Mouse (Mus musculus) hindbrain, postnatal 0 days (tissue): ENCODE measurements around the gene Cacng3. TPM values are rescaled to one million over a fixed set of nuclear protein-coding genes. Genes with fewer than 3 reads are reported as not detected.

Source experiments
- ATAC-seq: fragments of 200-750 bp; cut with Nextera tagmentation; 2 replicates; pipeline ENCODE4 v1.8.0; 2017; ENCODE audit warnings: mild to moderate bottlenecking, moderate TSS enrichment, moderate library complexity
- DNase-seq: peaks from one replicate; pipeline ENCODE4 v3.0.0-alpha.2; 2015; ENCODE audit warnings: low spot score
- H3K27ac ChIP-seq: fragments of 300-500 bp; sonication (generic); 2 replicates; pipeline ENCODE4 v1.5.1; 2014; ENCODE audit warnings: mild to moderate bottlenecking
- H3K27me3 ChIP-seq: fragments of 300-500 bp; sonication (generic); 2 replicates; pipeline ENCODE4 v1.6.1; 2014; ENCODE audit warnings: low read length, mixed read lengths; ENCODE audit not compliant: insufficient read depth
- H3K36me3 ChIP-seq: fragments of 300-500 bp; sonication (generic); 2 replicates; pipeline ENCODE4 v1.6.1; 2014; ENCODE audit warnings: low read length, mixed read lengths; ENCODE audit not compliant: insufficient read depth
- H3K4me1 ChIP-seq: fragments of 300-500 bp; sonication (generic); 2 replicates; pipeline ENCODE4 v1.6.1; 2014; ENCODE audit warnings: antibody characterized with exemption, low read length, mixed read lengths; ENCODE audit not compliant: insufficient read depth
- H3K4me2 ChIP-seq: fragments of 300-500 bp; sonication (generic); 2 replicates; pipeline ENCODE4 v1.6.1; 2014; ENCODE audit warnings: low read depth, mild to moderate bottlenecking, low read length, moderate library complexity, mixed read lengths
- H3K4me3 ChIP-seq: fragments of 300-500 bp; sonication (generic); 2 replicates; pipeline ENCODE4 v1.5.1; 2014; ENCODE audit warnings: low read length
- H3K9ac ChIP-seq: fragments of 300-500 bp; sonication (generic); replicated peaks from 2 replicates; pipeline ENCODE4 v1.6.1; 2014; ENCODE audit warnings: mild to moderate bottlenecking, low read length, moderate library complexity, mixed read lengths
- H3K9me3 ChIP-seq: fragments of 300-500 bp; sonication (generic); 2 replicates; pipeline ENCODE4 v1.6.1; 2016; ENCODE audit warnings: low read length, mixed read lengths
- CTCF ChIP-seq: IDR thresholded peaks from 2 replicates; pipeline ENCODE4 v1.5.1; 2016; ENCODE audit warnings: antibody characterized with exemption, control low read depth, low read depth
- WGBS: fragments of 180-500 bp; shearing (Covaris S2); extraction: QIAGEN DNeasy Blood & Tissue Kit; methylation state at CpG from one replicate; pipeline ENCODE4 v1.1.7; 2014; 5-methylcytosine and 5-hydroxymethylcytosine counted together
- polyA plus RNA-seq: library from polyadenylated mRNA; unstranded; fragments of >200 nt; fragmentation: Nextera tagmentation; extraction: Ambion mirVana; gene quantifications from 2 replicates; pipeline ENCODE4 v1.2.1, GENCODE M21; 2015
- total RNA-seq: library from RNA; depleted of rRNA; stranded (reverse); fragments of >200 nt; gene quantifications from 2 replicates; pipeline ENCODE4 v1.2.3, GENCODE M21; 2014; rRNA removed

The Cacng3 gene
- total RNA-seq (11.2 and 17.2 TPM in 2 replicates), polyA plus RNA-seq (22.0 and 28.5 TPM in 2 replicates)

DNA sequence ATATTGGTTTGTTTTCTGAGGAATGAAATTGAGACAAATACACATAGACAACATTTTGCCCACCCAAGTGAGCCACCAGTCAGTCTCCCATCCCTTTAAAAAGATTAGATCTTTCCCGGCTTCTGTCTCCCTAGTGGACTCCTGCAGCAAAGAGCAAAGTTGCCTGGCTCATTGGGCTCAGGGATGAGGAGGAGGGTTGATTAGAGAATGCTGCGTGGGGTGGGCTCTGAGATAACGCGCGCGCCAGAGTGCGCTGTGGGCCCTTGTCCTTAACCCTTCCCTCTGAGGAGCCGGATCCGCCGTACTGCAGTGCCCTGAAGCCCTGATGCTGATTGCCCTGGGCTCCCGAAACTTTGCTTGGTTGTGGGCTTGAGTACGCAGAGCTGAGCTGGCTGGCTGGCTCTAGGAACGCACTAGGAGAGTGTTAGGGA lies at the start of gene Cacng3:
TSS of gene Cacng3 (plus strand) at position 51 of the 431 bp plus-strand sequence.
- H3K27ac ChIP-seq = peak within 1 kb of the TSS; percentile 65
- no peaks in the 10 kb centered on the region; the same call in 1 of the 2 replicates for H3K4me1 ChIP-seq
- DNase-seq = no peak
- H3K9me3 ChIP-seq = no peaks in the 10 kb centered on the region
- peak within 1 kb of the TSS; percentile 43 for H3K4me3 ChIP-seq
- no peak for ATAC-seq
- H3K4me2 ChIP-seq = peak within 1 kb of the TSS; percentile 68
- peak within 1 kb of the TSS; percentile 48 for H3K9ac ChIP-seq
- H3K36me3 ChIP-seq = no peaks in the 10 kb centered on the region
- no peak; the same call in 1 of the 2 replicates for TF ChIP-seq CTCF
- 7% methylated on average over 13 of the region's 13 CpGs for WGBS
- H3K27me3 ChIP-seq = no peaks in the 10 kb centered on the region

DNA sequence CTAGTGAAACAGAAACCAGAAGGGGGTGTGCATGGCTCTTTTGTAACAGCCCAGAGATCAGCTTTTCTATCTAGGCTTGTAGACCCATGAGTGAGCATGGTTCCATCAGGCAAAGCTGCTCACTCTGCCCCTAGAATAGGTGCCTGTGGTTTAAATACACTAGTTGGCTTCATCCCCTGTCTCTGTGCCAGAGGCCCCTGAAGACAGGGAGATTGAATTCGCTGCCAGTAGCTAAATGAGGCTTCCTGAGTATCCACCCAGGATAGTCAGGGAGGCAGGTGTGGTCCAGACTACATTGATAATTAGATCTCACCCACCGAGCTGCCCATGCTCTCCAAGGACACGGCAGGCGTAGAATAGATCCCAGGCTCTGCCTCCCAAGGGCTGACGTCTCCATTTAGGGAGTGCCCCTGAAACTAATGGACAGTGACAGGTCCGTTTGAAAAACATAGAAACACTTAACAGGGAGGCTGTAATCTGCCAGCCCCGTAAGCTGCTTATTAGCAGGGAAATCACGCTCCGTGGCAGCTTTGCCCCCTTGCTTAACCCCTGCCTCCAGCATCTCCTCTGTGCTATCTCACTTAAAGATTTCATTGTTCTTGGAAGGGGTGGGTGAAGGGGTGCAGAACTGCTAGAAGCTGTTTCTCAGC lies 48.0 kb upstream of the Cacng3 start:
- no peak overlapping the region for H3K4me3 ChIP-seq
- no peak overlapping the region for H3K9ac ChIP-seq
- peak overlapping the region; percentile 34 for H3K27ac ChIP-seq
- DNase-seq = peak; percentile 73
- TF ChIP-seq CTCF = no peak
- H3K36me3 ChIP-seq = no peaks in the 10 kb centered on the region
- ATAC-seq = peak; percentile 81
- H3K27me3 ChIP-seq = no peaks in the 10 kb centered on the region
- peaks cover 7% of the 10 kb centered on the region for H3K4me1 ChIP-seq
- 22% methylated on average over 9 of the region's 9 CpGs for WGBS
- H3K9me3 ChIP-seq = no peaks in the 10 kb centered on the region
- H3K4me2 ChIP-seq = peak overlapping the region; percentile 6; the same call in 1 of the 2 replicates

GRCm38 (mm10) chr7:122623753-122624152 lies 46.5 kb upstream of the Cacng3 start:
- WGBS = 71% methylated on average over 1 of the region's 1 CpGs

DNA sequence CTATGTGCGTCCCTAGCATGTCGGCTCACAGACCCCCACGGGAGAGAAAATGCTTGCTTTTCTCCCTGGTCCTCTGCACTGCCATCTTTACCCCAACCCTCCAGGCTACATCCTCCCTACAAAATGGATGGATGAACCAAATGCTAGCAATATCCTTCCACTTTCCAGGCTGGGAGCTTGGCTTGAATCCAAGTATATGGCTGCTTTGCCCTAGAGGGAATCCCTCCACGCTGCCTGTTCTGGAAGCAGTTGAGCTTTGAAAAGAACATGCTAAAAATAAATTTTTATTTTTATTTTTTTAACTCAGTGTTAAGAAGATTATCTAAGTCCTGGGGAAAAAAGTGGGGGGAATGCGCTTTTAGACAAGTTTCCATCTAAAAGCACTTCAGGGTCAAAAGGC lies 42.2 kb upstream of the Cacng3 start:
- H3K4me3 ChIP-seq = no peak overlapping the region
- H3K27ac ChIP-seq = no peak overlapping the region
- H3K4me2 ChIP-seq = no peak overlapping the region
- 86% methylated on average over 5 of the region's 5 CpGs for WGBS
- H3K9me3 ChIP-seq = no peaks in the 10 kb centered on the region
- TF ChIP-seq CTCF = no peak
- no peaks in the 10 kb centered on the region for H3K36me3 ChIP-seq
- peak; percentile 28 for DNase-seq
- ATAC-seq = no peak
- no peaks in the 10 kb centered on the region for H3K27me3 ChIP-seq
- H3K9ac ChIP-seq = no peak overlapping the region
- no peaks in the 10 kb centered on the region; the same call in 1 of the 2 replicates for H3K4me1 ChIP-seq

More at GRCm38 (mm10) chr7:122623753-122624152, 46.5 kb upstream of the Cacng3 start:
- no peak overlapping the region for H3K4me3 ChIP-seq
- H3K36me3 ChIP-seq = no peaks in the 10 kb centered on the region
- DNase-seq (no peak), ATAC-seq (no peak)
- H3K27ac ChIP-seq = no peak overlapping the region
- H3K9me3 ChIP-seq = no peaks in the 10 kb centered on the region
- no peak for TF ChIP-seq CTCF
- peaks cover 7% of the 10 kb centered on the region for H3K4me1 ChIP-seq
- no peak overlapping the region for H3K9ac ChIP-seq
- no peaks in the 10 kb centered on the region for H3K27me3 ChIP-seq
- no peak overlapping the region for H3K4me2 ChIP-seq

DNA sequence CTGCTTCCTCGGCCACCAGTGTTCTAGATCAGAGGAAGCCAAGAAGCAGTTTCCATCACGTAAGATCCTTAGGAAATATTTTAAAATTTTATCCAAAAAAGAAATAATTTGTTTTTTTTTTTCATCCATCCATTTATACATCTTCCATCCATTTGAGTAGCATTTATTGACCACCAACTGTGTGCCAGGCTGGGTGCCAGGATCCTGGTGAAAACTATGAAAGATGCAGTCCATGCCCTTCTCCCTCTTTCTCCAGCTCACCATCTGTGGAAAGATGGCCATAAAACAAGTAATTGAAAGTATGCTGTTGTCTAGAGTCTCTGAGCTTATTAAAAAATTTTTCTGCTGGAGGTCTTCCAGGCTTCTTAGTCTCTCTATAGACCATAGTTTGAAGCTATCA lies 39.9 kb upstream of the Cacng3 start:
- no peak for TF ChIP-seq CTCF
- no peak overlapping the region for H3K27ac ChIP-seq
- H3K4me3 ChIP-seq = no peak overlapping the region
- H3K9me3 ChIP-seq = no peaks in the 10 kb centered on the region
- DNase-seq (no peak), ATAC-seq (no peak)
- no peaks in the 10 kb centered on the region for H3K27me3 ChIP-seq
- H3K4me1 ChIP-seq = no peaks in the 10 kb centered on the region
- no peaks in the 10 kb centered on the region for H3K36me3 ChIP-seq
- no peak overlapping the region for H3K4me2 ChIP-seq
- 88% methylated on average over 2 of the region's 2 CpGs for WGBS
- H3K9ac ChIP-seq = no peak overlapping the region

GRCm38 (mm10) chr7:122631151-122631550 lies 39.1 kb upstream of the Cacng3 start:
- DNase-seq (no peak), ATAC-seq (no peak)
- TF ChIP-seq CTCF = no peak
- Histone ChIP-seq H3K9me3 (no peaks in the 10 kb centered on the region), H3K27me3 (no peaks in the 10 kb centered on the region), H3K4me1 (no peaks in the 10 kb centered on the region), H3K9ac (no peak overlapping the region), H3K4me3 (no peak overlapping the region), H3K27ac (no peak overlapping the region), H3K4me2 (no peak overlapping the region), H3K36me3 (no peaks in the 10 kb centered on the region)
- WGBS = 70% methylated on average over 3 of the region's 3 CpGs

DNA sequence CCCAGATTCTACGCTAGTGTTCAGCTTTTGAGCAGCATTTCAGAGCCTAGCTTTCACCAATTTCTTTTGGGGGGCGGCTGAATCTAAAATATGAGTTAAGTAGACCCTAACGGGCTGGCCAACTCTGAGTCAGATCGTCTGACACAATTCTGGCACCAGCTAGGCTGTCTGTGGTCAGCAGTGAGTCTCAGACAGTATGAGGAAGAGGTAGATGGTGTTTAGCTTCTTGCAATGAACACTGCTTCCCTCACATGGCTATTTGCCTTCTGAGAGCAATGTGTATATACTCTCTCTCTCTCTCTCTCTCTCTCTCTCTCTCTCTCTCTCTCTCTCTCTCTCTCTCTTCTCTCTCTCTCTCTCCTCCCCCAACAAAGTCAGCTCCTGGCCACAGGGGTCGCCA lies 37.3 kb upstream of the Cacng3 start:
- Histone ChIP-seq H3K27ac (no peak overlapping the region), H3K4me2 (no peak overlapping the region), H3K9me3 (no peaks in the 10 kb centered on the region), H3K36me3 (no peaks in the 10 kb centered on the region), H3K9ac (no peak overlapping the region), H3K27me3 (no peaks in the 10 kb centered on the region), H3K4me3 (no peak overlapping the region), H3K4me1 (no peaks in the 10 kb centered on the region)
- 86% methylated on average over 5 of the region's 5 CpGs for WGBS
- no peak for TF ChIP-seq CTCF
- DNase-seq = no peak
- no peak for ATAC-seq
